In the genomic region with DNA sequence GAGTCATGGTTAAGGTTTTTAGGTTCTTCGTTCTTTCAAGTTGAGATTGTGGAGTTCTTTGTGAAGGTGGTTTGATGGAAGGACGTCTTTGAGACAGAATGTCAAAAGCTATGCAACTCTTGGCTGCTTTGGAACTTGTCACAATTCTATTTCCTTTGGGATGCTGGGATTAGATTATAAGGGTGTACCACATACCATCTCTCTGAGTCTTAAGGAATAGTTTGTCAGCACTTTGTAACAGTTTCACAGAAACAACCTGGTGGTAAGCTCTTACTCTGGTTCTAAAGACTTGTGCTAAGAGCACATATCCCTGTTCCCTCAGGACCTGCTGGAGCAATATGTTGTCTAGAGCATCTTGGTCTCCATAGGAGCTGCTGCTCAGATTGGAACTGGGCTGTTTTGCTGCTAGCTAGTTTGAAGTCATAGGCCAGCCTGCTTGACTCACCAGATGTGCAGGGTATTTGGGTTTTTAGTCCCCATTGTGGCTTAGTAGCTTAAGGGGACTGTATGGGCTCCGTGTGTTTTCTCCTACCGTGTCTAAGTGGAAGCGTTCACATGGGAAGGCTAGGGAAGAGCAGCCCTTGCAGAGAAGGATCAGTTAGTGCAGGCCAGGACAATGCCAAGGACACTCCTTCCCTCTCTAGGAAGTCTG, we compare ENCODE assay signal across 8 mouse cellular contexts. TPM values are rescaled to one million over a fixed set of nuclear protein-coding genes. Genes with fewer than 3 reads are reported as not detected.
A peak's percentile ranks its signal among the peaks of the same experiment; 100 is the strongest.
DNase-seq lines count a peak whose midpoint lies in the region; ATAC-seq and TF ChIP-seq lines count a peak whose summit lies in the region.

No protein-coding gene starts in this region.

- TF ChIP-seq CTCF in E14TG2a.4 (conservative IDR thresholded peaks at IDR 0.05; ENCODE audit: low read length) = no peak

- H3K9ac ChIP-seq in forebrain, embryonic 15.5 days (replicated peaks) = peak overlapping the region; percentile 99
- no peak overlapping the region for H3K9ac ChIP-seq in liver, embryonic 16.5 days (ENCODE audit: low read depth, low read length)

- 63% methylated on average over 5 of the region's 5 CpGs for WGBS in heart, embryonic 10.5 days
- 57% methylated on average over 5 of the region's 5 CpGs for whole genome bisulfite sequencing in forebrain, embryonic 15.5 days
- WGBS in liver, embryonic 16.5 days (ENCODE audit: insufficient replicate concordance) = 64% methylated on average over 5 of the region's 5 CpGs

- intact Hi-C loops in heart, postnatal 10 days (cut with DNase I) = no loop called here

- DNase-seq in heart, embryonic 10.5 days (ENCODE audit: low spot score) = no peak
- no peak for DNase-seq in heart, postnatal 10 days
- DNase-seq in retina, postnatal 1 day = no peak
- no peak for DNase-seq in right cerebral cortex, postnatal 4 days
- no peak for DNase-seq in ovary, postnatal 36 days (ENCODE audit: low spot score)

- 0 out of 2 replicates have a peak overlapping the region, but pooled peaks have one; percentile 16 for H3K27ac ChIP-seq in heart, embryonic 10.5 days
- no peak overlapping the region for H3K27ac ChIP-seq in forebrain, embryonic 15.5 days (replicated peaks)
- no peak overlapping the region for H3K27ac ChIP-seq in liver, embryonic 16.5 days (ENCODE audit: low read length)

- peaks cover 20% of the 10 kb centered on the region for H3K36me3 ChIP-seq in heart, embryonic 10.5 days
- H3K36me3 ChIP-seq in E14TG2a.4 (ENCODE audit: insufficient read depth, low read length) = peaks cover 64% of the 10 kb centered on the region
- no peaks in the 10 kb centered on the region for H3K36me3 ChIP-seq in forebrain, embryonic 15.5 days
- no peaks in the 10 kb centered on the region for H3K36me3 ChIP-seq in liver, embryonic 16.5 days (ENCODE audit: control insufficient read depth, insufficient read depth)

- peaks cover 44% of the 10 kb centered on the region for H3K4me1 ChIP-seq in heart, embryonic 10.5 days
- H3K4me1 ChIP-seq in E14TG2a.4 (replicated peaks; ENCODE audit: low read depth, low read length) = peaks cover 68% of the 10 kb centered on the region
- peaks cover 44% of the 10 kb centered on the region for H3K4me1 ChIP-seq in forebrain, embryonic 15.5 days
- peaks cover 46% of the 10 kb centered on the region for H3K4me1 ChIP-seq in liver, embryonic 16.5 days (ENCODE audit: control insufficient read depth, low read depth, low read length)

- no peaks in the 10 kb centered on the region for H3K27me3 ChIP-seq in heart, embryonic 10.5 days (ENCODE audit: insufficient read depth, poor library complexity, severe bottlenecking)
- H3K27me3 ChIP-seq in E14TG2a.4 (ENCODE audit: insufficient read depth, low read length) = no peaks in the 10 kb centered on the region
- H3K27me3 ChIP-seq in forebrain, embryonic 15.5 days = no peaks in the 10 kb centered on the region
- H3K27me3 ChIP-seq in liver, embryonic 16.5 days (ENCODE audit: control insufficient read depth, insufficient read depth, low read depth, low read length) = no peaks in the 10 kb centered on the region

- H3K4me2 ChIP-seq in forebrain, embryonic 15.5 days (replicated peaks) = peak overlapping the region; percentile 69
- peak overlapping the region; percentile 98 for H3K4me2 ChIP-seq in liver, embryonic 16.5 days (ENCODE audit: low read depth, low read length)

- no peaks in the 10 kb centered on the region for H3K9me3 ChIP-seq in heart, embryonic 10.5 days
- no peaks in the 10 kb centered on the region for H3K9me3 ChIP-seq in E14TG2a.4 (ENCODE audit: low read length)
- no peaks in the 10 kb centered on the region for H3K9me3 ChIP-seq in forebrain, embryonic 15.5 days
- no peaks in the 10 kb centered on the region for H3K9me3 ChIP-seq in liver, embryonic 16.5 days (replicated peaks; ENCODE audit: control insufficient read depth, low read length)

- peak overlapping the region; percentile 96 for H3K4me3 ChIP-seq in heart, embryonic 10.5 days
- peak overlapping the region; percentile 90 for H3K4me3 ChIP-seq in E14TG2a.4 (replicated peaks; ENCODE audit: low read length)
- H3K4me3 ChIP-seq in forebrain, embryonic 15.5 days = peak overlapping the region; percentile 99
- H3K4me3 ChIP-seq in liver, embryonic 16.5 days (ENCODE audit: low read depth, low read length) = peak overlapping the region; percentile 90

- no peak for ATAC-seq in forebrain, embryonic 15.5 days (replicated peaks)
- ATAC-seq in liver, embryonic 16.5 days (ENCODE audit: low read depth) = no peak

RNA-seq across cellular contexts. Expression of a gene that starts 1.7 kb away (rescaled TPM):
- polyA plus RNA-seq in heart, embryonic 10.5 days (2016; fragmentation: Nextera tagmentation; extraction: Ambion mirVana) = 14.1 and 15.6 TPM in 2 replicates
- 1 to 10 TPM; 8.9 to 9.2 TPM for total RNA-seq in heart, postnatal 10 days (2021)
- polyA plus RNA-seq in forebrain, embryonic 15.5 days (2015; fragmentation: Nextera tagmentation; extraction: Ambion mirVana) = 17.8 and 18.4 TPM in 2 replicates
- polyA plus RNA-seq in liver, embryonic 16.5 days (2015; fragmentation: Nextera tagmentation; extraction: Ambion mirVana) = 3.9 and 4.2 TPM in 2 replicates

RNA-seq across cellular contexts. Expression of a gene that starts 42.6 kb away (rescaled TPM):
- polyA plus RNA-seq in heart, embryonic 10.5 days (2016; fragmentation: Nextera tagmentation; extraction: Ambion mirVana) = 74.9 and 90.0 TPM in 2 replicates
- 10 to 100 TPM; 48.5 to 49.9 TPM for total RNA-seq in heart, postnatal 10 days (2021)
- polyA plus RNA-seq in forebrain, embryonic 15.5 days (2015; fragmentation: Nextera tagmentation; extraction: Ambion mirVana) = 51.7 and 59.2 TPM in 2 replicates
- polyA plus RNA-seq in liver, embryonic 16.5 days (2015; fragmentation: Nextera tagmentation; extraction: Ambion mirVana) = 16.4 and 22.9 TPM in 2 replicates

RNA-seq across cellular contexts. Expression of a gene that starts 42.7 kb away (rescaled TPM):
- polyA plus RNA-seq in heart, embryonic 10.5 days (2016; fragmentation: Nextera tagmentation; extraction: Ambion mirVana) = 20.4 and 22.4 TPM in 2 replicates
- 1 to 10 TPM; 8.2 to 8.9 TPM for total RNA-seq in heart, postnatal 10 days (2021)
- 14.3 and 15.0 TPM in 2 replicates for polyA plus RNA-seq in forebrain, embryonic 15.5 days (2015; fragmentation: Nextera tagmentation; extraction: Ambion mirVana)
- 12.7 and 12.8 TPM in 2 replicates for polyA plus RNA-seq in liver, embryonic 16.5 days (2015; fragmentation: Nextera tagmentation; extraction: Ambion mirVana)
